Mouse (Mus musculus) heart, adult 2 months (tissue): ENCODE results near the gene Iqcg.

Experiments used
- CTCF ChIP-seq: fragments of 200-600 bp; IDR thresholded peaks from 2 replicates; pipeline ENCODE4 v1.8.1; 2022; ENCODE audit warnings: antibody characterized with exemption, mild to moderate bottlenecking, moderate library complexity
- EP300 ChIP-seq: fragments of 200-500 bp; IDR thresholded peaks from 2 replicates; pipeline ENCODE4 v1.6.1; 2011; ENCODE audit warnings: low read depth, low read length, control low read depth; ENCODE audit not compliant: insufficient read depth
- POLR2A ChIP-seq: fragments of 200-500 bp; IDR thresholded peaks from 2 replicates; pipeline ENCODE4 v1.6.1; 2011; ENCODE audit warnings: mild to moderate bottlenecking, low read depth, low read length, control low read depth; ENCODE audit not compliant: insufficient read depth

GRCm38 (mm10) chr16:33062682-33063131 lies 6.7 kb upstream of the Iqcg start:
- TF ChIP-seq POLR2A (no peak), CTCF (no peak), EP300 (no peak)
